Mouse (Mus musculus) hindbrain, embryonic 11.5 days (tissue): ENCODE data around the gene Cltrn. TPM values are rescaled to one million over a fixed set of nuclear protein-coding genes. Genes with fewer than 3 reads are reported as not detected.

Experiments
- ATAC-seq: fragments of 200-750 bp; cut with Nextera tagmentation; 2 replicates; pipeline ENCODE4 v1.8.0; 2017; ENCODE audit warnings: mild to moderate bottlenecking, moderate TSS enrichment, moderate library complexity; ENCODE audit not compliant: low FRiP score
- DNase-seq: peaks from one replicate; pipeline ENCODE4 v3.0.0-alpha.2; 2015; ENCODE audit warnings: low spot score
- H3K27ac ChIP-seq: fragments of 300-500 bp; sonication (generic); 2 replicates; pipeline ENCODE4 v1.5.1; 2014; ENCODE audit warnings: mild to moderate bottlenecking, low read depth, low read length
- H3K27me3 ChIP-seq: fragments of 300-500 bp; sonication (generic); 2 replicates; pipeline ENCODE4 v1.6.1; 2014; ENCODE audit warnings: mild to moderate bottlenecking, low read length, moderate library complexity, mixed read lengths; ENCODE audit not compliant: control insufficient read depth, insufficient read depth
- H3K36me3 ChIP-seq: fragments of 300-500 bp; sonication (generic); 2 replicates; pipeline ENCODE4 v1.6.1; 2014; ENCODE audit warnings: mild to moderate bottlenecking, low read length, moderate library complexity, mixed read lengths; ENCODE audit not compliant: control insufficient read depth, insufficient read depth
- H3K4me1 ChIP-seq: fragments of 300-500 bp; sonication (generic); replicated peaks from 2 replicates; pipeline ENCODE4 v1.6.1; 2014; ENCODE audit warnings: low read length, mixed read lengths; ENCODE audit not compliant: control insufficient read depth, insufficient read depth
- H3K4me2 ChIP-seq: fragments of 300-500 bp; sonication (generic); replicated peaks from 2 replicates; pipeline ENCODE4 v1.6.1; 2014; ENCODE audit warnings: mild to moderate bottlenecking, low read depth, low read length
- H3K4me3 ChIP-seq: fragments of 300-500 bp; sonication (generic); 2 replicates; pipeline ENCODE4 v1.5.1; 2014; ENCODE audit warnings: low read depth, low read length
- H3K9ac ChIP-seq: fragments of 300-500 bp; sonication (generic); 2 replicates; pipeline ENCODE4 v1.6.1; 2014; ENCODE audit warnings: low read depth, low read length
- H3K9me3 ChIP-seq: fragments of 300-500 bp; sonication (generic); 2 replicates; pipeline ENCODE4 v1.6.1; 2016; ENCODE audit warnings: low read length; ENCODE audit not compliant: control insufficient read depth
- WGBS: fragments of 180-500 bp; shearing (Covaris S2); extraction: QIAGEN DNeasy Blood & Tissue Kit; methylation state at CpG from one replicate; pipeline ENCODE4 v1.1.7; 2014; 5-methylcytosine and 5-hydroxymethylcytosine counted together
- polyA plus RNA-seq: library from polyadenylated mRNA; unstranded; fragments of >200 nt; fragmentation: Nextera tagmentation; extraction: Ambion mirVana; gene quantifications from 2 replicates; pipeline ENCODE4 v1.2.1, GENCODE M21; 2014

Gene Cltrn
- polyA plus RNA-seq, 1 experiment from 2014 or later, result 1.0 TPM

DNA sequence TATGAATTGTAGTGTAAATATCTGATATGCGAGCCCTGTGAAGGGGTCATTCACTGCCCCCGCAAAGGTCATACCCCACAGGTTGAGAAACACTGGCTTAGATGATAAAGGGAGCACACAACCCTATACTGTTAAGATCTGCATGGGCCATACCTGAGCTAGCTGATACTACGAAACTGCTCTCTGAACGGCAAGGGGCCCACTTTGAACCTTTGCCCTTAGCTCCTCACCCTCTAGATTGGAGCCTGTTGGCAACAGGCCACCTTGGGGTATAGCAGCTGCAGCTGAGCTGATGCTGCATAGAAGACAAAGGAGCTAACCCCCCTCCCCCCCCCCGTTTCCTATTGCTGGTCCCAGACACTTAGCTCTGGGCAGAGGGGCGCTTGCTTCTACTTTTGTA lies 14.0 kb downstream of the Cltrn start:
- 0 out of 2 replicates have a peak, but pooled peaks have one; percentile 19 for ATAC-seq
- DNase-seq, result no peak
- no peak overlapping the region for H3K27ac ChIP-seq

DNA sequence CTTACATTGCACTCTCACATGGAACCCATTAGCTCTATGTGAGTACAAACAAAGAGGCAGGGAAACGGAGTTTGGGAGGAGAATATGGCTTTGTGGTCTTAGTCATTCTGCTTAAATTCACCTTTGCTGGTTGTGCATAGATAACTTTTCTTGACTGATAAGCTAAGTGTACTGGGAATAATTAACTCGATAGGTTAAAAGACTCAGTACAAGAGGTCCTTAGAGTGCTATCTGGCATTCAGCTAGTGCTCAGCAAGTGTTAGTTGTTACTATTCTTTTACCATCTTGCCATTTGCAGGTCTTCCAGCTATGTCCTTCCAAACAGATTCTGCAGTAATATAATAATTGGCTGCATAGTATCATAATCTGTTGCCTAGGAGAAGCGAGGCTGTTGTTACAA lies 22.5 kb downstream of the Cltrn start:
- Histone ChIP-seq H3K36me3 (no peaks in the 10 kb centered on the region), H3K9me3 (no peaks in the 10 kb centered on the region), H3K27ac (no peak overlapping the region), H3K4me3 (no peak overlapping the region), H3K4me2 (no peak overlapping the region), H3K4me1 (no peaks in the 10 kb centered on the region), H3K27me3 (no peaks in the 10 kb centered on the region), H3K9ac (no peak overlapping the region)
- 77% methylated on average over 3 of the region's 3 CpGs for WGBS
- DNase-seq (no peak), ATAC-seq (no peak)

More for the DNA sequence above, 14.0 kb downstream of the Cltrn start:
- Histone ChIP-seq H3K4me3 (no peak overlapping the region), H3K4me2 (no peak overlapping the region), H3K9me3 (no peaks in the 10 kb centered on the region), H3K27me3 (peaks cover 3% of the 10 kb centered on the region; the same call in 1 of the 2 replicates), H3K9ac (no peak overlapping the region), H3K36me3 (no peaks in the 10 kb centered on the region), H3K4me1 (no peaks in the 10 kb centered on the region)
- 73% methylated on average over 6 of the region's 6 CpGs for WGBS

DNA sequence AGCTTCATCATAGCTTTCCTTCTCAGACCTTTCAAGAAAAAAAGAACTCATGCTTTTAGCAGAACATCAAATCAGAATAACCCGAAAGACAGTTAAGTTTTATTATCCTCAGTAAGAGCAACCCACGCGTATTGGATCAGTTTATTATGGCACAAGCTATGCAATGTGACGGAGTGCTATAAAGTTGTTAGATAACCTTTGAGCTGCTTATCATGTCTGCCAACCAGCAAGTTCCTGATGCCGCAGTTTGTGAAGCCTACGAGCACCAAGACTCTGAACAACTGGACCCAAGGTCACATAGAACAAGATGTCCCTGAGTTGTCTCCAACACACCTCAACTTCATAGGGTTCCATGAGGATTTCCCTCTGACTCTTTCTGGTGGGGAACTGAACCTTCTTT lies 25.1 kb downstream of the Cltrn start:
- no peak overlapping the region for H3K27ac ChIP-seq
- no peak for ATAC-seq

DNA sequence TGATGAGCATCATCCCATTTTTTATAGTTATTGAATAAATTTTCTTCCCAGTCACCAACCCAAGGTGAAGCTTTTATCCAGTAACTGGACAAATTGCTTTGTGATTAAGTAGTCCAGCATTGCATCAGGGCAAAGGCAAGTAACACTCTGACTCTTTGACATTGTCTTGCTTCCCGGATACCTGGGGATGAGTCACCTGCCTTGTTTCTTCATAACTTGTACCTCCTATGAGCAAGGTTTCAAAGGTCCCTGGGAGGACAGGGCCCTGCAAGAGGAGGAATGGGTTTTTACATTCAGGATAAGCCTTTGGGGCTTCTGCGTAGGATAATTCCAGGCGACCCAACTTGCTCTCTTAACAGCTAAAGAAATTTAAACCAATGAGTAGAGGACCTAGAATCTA lies 35.3 kb downstream of the Cltrn start:
- H3K27me3 ChIP-seq, result no peaks in the 10 kb centered on the region
- 86% methylated on average over 3 of the region's 3 CpGs for WGBS

More for the DNA sequence above, 25.1 kb downstream of the Cltrn start:
- Histone ChIP-seq H3K36me3 (no peaks in the 10 kb centered on the region), H3K9me3 (no peaks in the 10 kb centered on the region), H3K9ac (no peak overlapping the region), H3K4me2 (no peak overlapping the region), H3K27me3 (no peaks in the 10 kb centered on the region), H3K4me1 (no peaks in the 10 kb centered on the region), H3K4me3 (no peak overlapping the region)
- 95% methylated on average over 6 of the region's 6 CpGs for WGBS
- no peak for DNase-seq

DNA sequence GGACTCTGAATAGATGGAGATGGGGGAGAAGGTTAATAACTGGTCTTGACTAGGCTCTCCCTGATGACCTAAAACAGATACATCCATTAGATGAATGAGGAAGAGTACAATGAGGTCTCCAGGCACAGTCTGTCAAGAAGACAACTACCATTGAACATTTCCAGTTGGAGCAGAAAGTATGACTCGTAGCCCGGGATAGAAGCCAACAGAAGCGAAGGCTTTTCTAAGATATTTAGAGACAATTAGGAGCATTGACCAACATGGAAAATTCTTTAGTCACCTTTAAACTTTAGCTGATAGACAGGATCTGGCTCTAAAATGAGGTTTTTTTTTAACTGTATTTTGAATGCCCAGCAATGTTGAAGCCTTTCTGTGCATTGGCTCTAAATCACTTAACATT lies 44.9 kb downstream of the Cltrn start:
- no peak for DNase-seq
- Histone ChIP-seq H3K27me3 (no peaks in the 10 kb centered on the region; the same call in 1 of the 2 replicates), H3K9me3 (no peaks in the 10 kb centered on the region), H3K4me2 (no peak overlapping the region), H3K9ac (no peak overlapping the region), H3K4me1 (no peaks in the 10 kb centered on the region), H3K36me3 (no peaks in the 10 kb centered on the region), H3K4me3 (no peak overlapping the region), H3K27ac (no peak overlapping the region)
- ATAC-seq, result no peak
- WGBS, result 89% methylated on average over 3 of the region's 3 CpGs

More for the DNA sequence above, 35.3 kb downstream of the Cltrn start:
- no peak for DNase-seq
- no peaks in the 10 kb centered on the region for H3K4me1 ChIP-seq
- H3K9ac ChIP-seq, result no peak overlapping the region
- H3K36me3 ChIP-seq, result no peaks in the 10 kb centered on the region
- no peaks in the 10 kb centered on the region for H3K9me3 ChIP-seq
- H3K4me3 ChIP-seq, result no peak overlapping the region
- H3K4me2 ChIP-seq, result no peak overlapping the region
- no peak for ATAC-seq
- no peak overlapping the region for H3K27ac ChIP-seq

DNA sequence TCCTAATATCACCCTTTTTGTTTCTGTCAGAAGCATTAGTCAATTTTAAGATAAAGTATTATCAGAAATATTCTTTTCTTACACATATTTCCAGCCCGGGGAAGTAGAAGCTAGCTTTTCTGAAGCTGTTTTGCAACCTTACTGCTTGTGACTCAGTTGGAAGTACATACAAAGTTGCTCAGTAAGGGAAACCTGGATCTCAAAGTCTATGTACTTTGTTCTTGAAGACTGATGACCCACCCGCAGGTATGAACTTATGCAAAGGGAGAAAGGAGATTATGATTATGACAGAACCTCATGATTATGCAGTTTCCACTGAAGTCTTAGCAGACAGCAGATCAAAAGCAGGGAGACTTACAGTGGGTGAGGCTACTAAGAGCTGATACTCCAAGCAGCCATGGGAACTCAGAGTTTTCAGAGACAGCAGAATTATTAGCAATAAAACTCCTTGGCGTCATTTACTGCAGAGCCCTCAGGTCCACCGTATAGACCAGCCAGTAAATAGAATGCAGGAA lies 46.7 kb downstream of the Cltrn start:
- 95% methylated on average over 4 of the region's 4 CpGs for WGBS
- DNase-seq (no peak), ATAC-seq (no peak)
- H3K27me3 ChIP-seq, result no peaks in the 10 kb centered on the region; the same call in 1 of the 2 replicates
- no peaks in the 10 kb centered on the region for H3K36me3 ChIP-seq
- H3K4me1 ChIP-seq, result no peaks in the 10 kb centered on the region
- no peaks in the 10 kb centered on the region for H3K9me3 ChIP-seq
- H3K4me3 ChIP-seq, result no peak overlapping the region
- no peak overlapping the region for H3K9ac ChIP-seq
- no peak overlapping the region for H3K27ac ChIP-seq
- H3K4me2 ChIP-seq, result no peak overlapping the region

DNA sequence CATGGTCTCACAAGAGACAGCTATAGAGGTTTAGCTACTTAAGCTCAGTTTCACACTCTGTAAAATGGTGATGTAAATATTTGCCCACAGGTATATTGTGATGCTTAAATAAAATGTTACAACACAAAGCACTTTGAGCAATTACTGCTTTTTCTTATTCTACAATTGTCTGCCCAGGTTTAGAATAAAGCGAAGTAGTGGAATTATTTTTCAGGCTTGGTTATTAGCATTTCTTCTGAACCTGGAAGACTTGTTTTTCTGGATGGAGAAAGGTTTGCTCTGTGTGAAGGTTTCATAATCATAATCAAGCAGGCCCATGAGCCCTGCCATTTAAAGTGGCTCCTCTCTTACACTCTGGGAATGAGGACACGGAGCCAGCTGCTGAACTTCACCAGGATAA lies 50.4 kb downstream of the Cltrn start, which contains the start of gene Ace2:
Gene Ace2, plus strand, starts transcription at position 301 of the 400 bp plus-strand sequence.
- Histone ChIP-seq H3K9me3 (no peaks in the 10 kb centered on the region), H3K4me2 (no peak within 1 kb of the TSS), H3K27ac (no peak within 1 kb of the TSS), H3K36me3 (no peaks in the 10 kb centered on the region), H3K4me1 (no peaks in the 10 kb centered on the region), H3K27me3 (no peaks in the 10 kb centered on the region), H3K4me3 (no peak within 1 kb of the TSS), H3K9ac (no peak within 1 kb of the TSS)
- ATAC-seq (no peak), DNase-seq (no peak)
- WGBS, result 89% methylated on average over 2 of the region's 2 CpGs

DNA sequence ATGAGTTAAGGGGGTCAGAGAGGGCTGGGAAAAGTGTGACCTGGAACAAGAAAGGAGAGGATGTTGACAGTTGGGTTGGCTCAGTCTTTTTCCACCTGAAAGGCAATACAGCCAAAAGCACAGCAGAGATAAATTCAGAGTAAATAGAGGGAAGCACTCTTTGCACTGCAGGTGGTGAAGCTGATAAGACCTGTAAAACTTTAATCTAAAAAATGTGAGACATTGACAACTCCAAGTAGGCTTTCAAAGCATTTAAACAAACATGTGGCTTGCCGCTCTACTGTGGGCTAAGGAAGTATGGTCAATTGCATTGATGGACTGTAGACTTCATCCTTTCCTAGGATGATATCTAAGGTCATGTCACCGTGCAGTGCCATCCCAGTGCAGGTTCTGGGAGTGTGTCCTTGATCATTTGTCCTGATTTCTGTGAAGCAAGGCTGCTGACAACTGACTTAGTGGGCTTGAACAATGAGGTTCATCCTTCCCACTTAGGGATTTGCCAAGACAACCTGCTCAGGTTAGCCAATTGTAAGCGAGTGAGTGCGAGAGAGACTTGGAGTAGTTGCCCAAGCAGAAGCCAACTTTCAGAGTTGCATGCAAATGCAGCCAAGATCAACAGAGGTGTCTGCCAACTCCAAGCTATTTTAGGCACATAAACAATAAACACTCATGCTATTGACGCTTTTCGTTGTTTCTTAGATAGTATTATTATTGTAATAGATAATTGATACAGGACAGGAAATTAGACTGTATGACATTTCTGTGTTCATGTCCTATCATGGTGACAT lies 57.0 kb downstream of the Cltrn start:
- no peak for DNase-seq
- Histone ChIP-seq H3K27ac (no peak overlapping the region), H3K27me3 (no peaks in the 10 kb centered on the region), H3K36me3 (no peaks in the 10 kb centered on the region), H3K4me1 (no peaks in the 10 kb centered on the region), H3K9ac (no peak overlapping the region), H3K9me3 (no peaks in the 10 kb centered on the region), H3K4me2 (no peak overlapping the region), H3K4me3 (no peak overlapping the region)
- ATAC-seq, result no peak
- WGBS, result 92% methylated on average over 6 of the region's 6 CpGs

DNA sequence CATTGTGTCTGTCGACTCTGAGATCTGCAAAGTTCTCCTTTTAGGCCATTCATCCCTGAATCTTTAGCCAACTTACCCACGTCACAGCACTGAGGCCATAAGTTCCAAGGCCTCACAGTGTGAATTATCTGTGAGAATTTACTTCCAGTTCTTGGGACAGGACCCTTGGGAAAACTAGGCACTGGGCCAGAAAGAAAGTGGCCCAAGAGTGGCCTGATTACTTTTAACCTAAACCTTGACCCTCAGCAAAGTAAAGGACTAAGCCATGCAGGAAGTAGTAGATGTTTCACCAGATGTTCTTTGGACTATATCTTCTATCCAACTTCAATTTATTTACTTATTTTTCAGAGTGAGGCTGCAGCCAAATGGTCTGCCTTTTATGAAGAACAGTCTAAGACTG lies 64.1 kb downstream of the Cltrn start:
- H3K4me3 ChIP-seq, result no peak overlapping the region
- ATAC-seq, result no peak

More for the DNA sequence above, 64.1 kb downstream of the Cltrn start:
- H3K36me3 ChIP-seq, result no peaks in the 10 kb centered on the region
- H3K9me3 ChIP-seq, result no peaks in the 10 kb centered on the region
- no peaks in the 10 kb centered on the region for H3K4me1 ChIP-seq
- peaks cover 2% of the 10 kb centered on the region; the same call in 1 of the 2 replicates for H3K27me3 ChIP-seq
- WGBS, result 73% methylated on average over 2 of the region's 2 CpGs
- no peak for DNase-seq
- no peak overlapping the region for H3K9ac ChIP-seq
- H3K4me2 ChIP-seq, result no peak overlapping the region
- H3K27ac ChIP-seq, result no peak overlapping the region
